Mouse (Mus musculus) right cerebral cortex, postnatal 4 days (tissue): ENCODE measurements around the gene Tmem79.
"Not testable (repeated sequence)": the region's sequence is repeated elsewhere in the genome, so short reads cannot be mapped to it uniquely, and the experiment has no call there.

ENCODE experiments used
- DNase-seq: peaks from one replicate; pipeline ENCODE4 v3.0.0-alpha.2; 2022

Tmem79 gene

GRCm38 (mm10) chr3:88336058-88337013, at the start of gene Tmem79, which contains the start of gene Smg5:
Gene Tmem79 (minus strand): TSS chr3:88336148.
Gene Smg5 (plus strand): TSS chr3:88336260.
- DNase-seq, result peak; percentile 92

DNA sequence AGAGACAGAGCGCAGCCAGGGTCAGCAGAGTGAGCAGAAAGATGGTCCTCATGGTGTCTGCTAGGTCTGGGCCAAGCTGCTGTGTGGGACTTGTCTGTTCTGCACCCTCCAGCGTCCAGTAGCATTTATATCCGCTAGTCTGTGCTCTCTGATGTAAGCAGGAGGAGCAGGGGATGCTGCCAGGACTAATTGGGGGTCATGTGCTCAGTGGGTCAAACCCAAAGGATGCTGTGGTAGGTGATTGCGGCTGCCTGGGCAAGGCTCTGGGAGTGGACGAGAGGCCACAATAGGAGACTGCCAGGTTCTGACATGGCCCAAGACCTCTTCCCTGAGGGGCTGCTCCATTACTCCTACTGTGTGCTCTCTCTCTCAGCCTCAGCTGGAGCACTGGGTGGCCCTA, 48.4 kb upstream of the Tmem79 start, which contains the start of gene Bglap:
Bglap (minus strand) TSS at position 101 of the 400 bp plus-strand sequence.
- no peak for DNase-seq

GRCm38 (mm10) chr3:88382383-88382782, 46.4 kb upstream of the Tmem79 start:
- not testable (repeated sequence) for DNase-seq

DNA sequence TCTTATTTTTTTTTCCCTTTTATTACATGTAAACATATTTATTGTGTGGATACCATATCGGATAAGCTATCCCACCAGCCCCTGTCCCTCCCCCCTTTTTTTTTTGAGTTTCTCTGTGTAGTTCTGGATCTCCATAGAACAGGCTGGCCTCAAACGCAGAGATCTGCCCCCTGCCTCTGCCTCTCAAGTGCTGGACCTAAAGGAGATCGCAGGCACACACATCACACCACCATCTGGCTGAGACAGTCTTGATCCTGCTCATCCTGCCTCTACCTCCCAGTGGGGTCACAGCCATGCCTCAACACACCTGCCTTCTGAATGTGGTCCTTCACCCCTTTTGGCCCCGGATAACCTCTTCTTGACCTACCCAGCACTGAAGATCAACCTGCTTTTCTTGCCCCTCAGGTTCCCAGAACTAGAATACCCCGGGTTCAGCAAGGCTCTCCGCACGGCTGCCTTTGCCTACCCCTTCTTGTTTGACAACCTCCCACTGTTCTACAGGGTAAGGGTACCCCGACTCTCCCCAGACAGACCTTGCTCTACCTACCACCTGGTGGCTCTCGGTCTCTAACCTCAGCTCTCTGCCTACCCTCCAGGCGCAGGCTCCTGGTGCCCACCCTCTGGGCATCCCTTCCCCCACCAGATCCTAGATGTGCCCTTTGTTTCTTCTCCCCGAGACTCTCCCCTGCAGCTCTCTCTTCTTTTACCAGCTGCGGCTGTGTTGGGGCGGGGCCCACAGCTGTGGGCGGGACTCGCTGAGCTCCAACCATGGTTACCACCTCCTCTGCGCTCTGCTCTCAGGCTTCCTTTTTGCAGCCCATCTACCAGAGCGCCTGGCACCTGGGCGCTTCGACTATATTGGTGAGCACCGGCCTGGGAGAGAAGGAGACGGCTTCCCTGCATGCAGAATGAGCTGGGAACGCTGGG, 45.7 kb upstream of the Tmem79 start:
- not testable (repeated sequence) for DNase-seq

GRCm38 (mm10) chr3:88378599-88378998, 42.7 kb upstream of the Tmem79 start, which contains the start of gene Bglap2:
Gene Bglap2 (minus strand): TSS chr3:88378699.
- DNase-seq, result not testable (repeated sequence)

DNA sequence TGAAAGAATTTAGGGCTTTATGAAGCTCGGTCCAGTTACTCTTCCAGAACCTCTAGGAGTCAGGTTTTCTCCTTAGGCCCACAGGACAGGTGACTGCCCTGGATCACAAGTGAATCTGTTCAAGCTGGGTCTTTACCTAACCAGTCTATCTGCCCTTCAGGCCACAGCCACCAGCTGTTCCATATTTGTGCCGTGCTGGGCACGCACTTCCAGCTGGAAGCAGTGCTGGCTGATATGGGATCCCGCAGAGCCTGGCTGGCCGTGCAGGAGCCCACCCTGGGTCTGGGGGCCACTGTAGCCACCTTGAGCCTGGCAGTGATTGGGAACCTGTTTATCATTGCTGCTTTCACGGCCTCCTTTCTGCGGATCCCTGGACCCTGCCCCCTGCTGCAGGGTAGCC, 40.7 kb upstream of the Tmem79 start:
- not testable (repeated sequence) for DNase-seq

GRCm38 (mm10) chr3:88375750-88376626, 40.0 kb upstream of the Tmem79 start:
- not testable (repeated sequence) for DNase-seq

DNA sequence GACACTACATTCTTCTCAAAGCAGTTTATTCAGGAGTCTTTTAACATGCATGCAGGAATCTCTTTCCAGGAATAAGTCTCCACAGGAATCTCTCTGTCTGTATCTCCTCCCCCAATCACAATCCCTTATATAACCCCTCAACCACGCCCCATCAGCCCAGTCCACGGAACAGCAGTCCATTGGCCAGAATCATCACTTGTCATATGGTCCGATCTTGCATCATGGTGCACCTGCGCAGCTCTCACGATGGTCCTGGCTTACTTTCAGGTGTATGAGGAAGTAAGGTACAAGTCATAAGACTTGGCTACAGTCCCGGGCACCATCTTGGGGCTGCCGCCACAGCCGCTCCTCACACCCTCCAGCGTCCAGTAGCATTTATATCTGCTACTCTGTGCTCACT, 36.7 kb upstream of the Tmem79 start, which contains the start of gene Bglap3:
Bglap3 (minus strand) TSS at position 101 of the 400 bp plus-strand sequence.
- DNase-seq, result not testable (repeated sequence)

GRCm38 (mm10) chr3:88368511-88368910, 32.6 kb upstream of the Tmem79 start:
- DNase-seq, result not testable (repeated sequence)

GRCm38 (mm10) chr3:88367517-88367916, 31.6 kb upstream of the Tmem79 start:
- not testable (repeated sequence) for DNase-seq

DNA sequence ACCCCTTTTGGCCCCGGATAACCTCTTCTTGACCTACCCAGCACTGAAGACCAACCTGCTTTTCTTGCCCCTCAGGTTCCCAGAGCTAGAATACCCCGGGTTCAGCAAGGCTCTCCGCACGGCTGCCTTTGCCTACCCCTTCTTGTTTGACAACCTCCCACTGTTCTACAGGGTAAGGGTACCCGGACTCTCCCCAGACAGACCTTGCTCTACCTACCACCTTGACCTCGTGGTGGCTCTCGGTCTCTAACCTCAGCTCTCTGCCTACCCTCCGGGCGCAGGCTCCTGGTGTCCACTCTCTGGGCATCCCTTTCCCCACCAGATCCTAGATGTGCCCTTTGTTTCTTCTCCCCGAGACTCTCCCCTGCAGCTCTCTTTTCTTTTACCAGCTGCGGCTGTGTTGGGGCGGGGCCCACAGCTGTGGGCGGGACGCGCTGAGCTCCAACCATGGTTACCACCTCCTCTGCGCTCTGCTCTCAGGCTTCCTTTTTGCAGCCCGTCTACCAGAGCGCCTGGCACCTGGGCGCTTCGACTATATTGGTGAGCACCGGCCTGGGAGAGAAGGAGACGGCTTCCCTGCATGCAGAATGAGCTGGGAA, 31.0 kb upstream of the Tmem79 start:
- DNase-seq, result peak; percentile 37

- no peak for DNase-seq
Measured at GRCm38 (mm10) chr3:88365705-88366361, 29.9 kb upstream of the Tmem79 start.

DNA sequence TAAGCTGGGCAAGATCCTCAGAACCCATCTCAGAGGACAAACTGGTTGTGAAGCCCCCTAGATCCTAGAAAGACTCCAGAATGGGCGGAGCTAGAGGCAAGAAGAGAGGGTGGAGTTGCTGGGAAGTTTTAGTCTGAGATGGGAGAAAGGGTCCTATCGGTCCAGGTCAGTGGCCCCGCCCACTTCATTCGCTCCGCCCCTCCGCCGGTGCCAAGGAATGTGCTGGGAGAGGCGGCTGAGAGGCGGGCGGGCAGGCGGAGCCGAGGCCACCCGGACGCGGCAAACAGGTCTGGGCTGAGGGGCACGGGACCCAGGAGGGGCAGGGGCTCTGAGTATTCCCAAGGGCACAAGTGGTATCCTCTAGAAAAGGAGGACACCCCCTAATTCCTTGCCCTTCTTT, 28.4 kb upstream of the Tmem79 start, which contains the start of gene Paqr6:
Paqr6 (plus strand) TSS at position 248 of the 400 bp plus-strand sequence.
- DNase-seq, result peak; percentile 56

- DNase-seq, result no peak
Measured at GRCm38 (mm10) chr3:88363700-88364099, 27.8 kb upstream of the Tmem79 start.

DNA sequence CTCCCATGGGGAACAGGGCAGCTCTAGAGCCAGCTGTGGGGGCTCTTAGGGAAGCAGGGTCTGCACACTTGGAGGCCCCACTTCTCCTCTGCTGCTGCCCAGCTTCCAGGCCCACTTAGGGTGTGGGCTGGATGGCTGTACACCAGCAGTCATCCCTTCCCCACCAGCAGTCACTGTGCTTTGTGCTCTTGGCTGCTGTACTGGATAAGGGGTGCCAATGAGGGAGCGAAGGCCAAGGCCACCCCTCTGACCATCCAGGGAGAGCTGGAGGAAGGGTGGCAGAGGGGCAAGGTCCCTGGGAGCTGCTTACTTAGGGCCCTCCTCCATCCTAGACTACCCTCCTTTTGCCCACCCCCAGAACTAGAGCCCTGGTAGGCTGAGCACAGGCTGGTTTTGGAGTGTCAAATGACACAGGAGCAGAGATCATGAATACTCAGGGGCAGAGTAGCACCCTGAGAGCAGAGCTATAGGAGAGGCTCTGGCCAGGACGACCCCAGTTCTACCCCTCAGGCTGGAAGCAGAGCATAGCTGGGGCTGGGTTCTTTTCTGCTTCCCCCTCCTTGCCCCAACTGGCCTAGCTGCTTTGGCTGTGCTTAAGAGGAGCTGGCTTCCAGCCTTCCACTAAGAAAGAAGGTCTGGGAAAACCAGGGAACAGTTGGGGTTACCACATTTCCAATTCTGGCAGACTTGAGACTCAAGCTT, 25.8 kb upstream of the Tmem79 start:
- DNase-seq, result no peak

GRCm38 (mm10) chr3:88361096-88361495, 25.1 kb upstream of the Tmem79 start:
- no peak for DNase-seq

GRCm38 (mm10) chr3:88359989-88360388, 24.0 kb upstream of the Tmem79 start:
- no peak for DNase-seq

DNA sequence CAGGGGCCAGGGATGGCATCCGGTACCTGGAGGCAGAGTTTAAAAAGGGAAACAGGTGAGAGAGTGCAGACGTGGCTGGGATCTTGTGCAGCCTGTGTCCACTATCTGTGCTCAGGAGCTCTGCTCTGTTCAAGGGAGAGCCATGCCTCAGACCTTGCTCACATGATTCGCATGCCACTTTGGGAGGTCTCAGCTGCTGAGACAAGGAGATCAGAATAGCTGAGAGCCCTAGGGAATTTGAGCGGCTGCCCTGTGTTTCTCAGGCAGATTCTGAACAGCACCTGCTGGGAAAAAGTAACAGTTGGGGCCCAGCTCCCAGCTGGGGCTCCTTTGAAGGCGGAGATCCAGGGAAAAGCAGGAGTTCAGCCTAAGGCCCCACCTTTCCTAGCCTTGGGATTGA, 23.6 kb upstream of the Tmem79 start:
- no peak for DNase-seq

DNA sequence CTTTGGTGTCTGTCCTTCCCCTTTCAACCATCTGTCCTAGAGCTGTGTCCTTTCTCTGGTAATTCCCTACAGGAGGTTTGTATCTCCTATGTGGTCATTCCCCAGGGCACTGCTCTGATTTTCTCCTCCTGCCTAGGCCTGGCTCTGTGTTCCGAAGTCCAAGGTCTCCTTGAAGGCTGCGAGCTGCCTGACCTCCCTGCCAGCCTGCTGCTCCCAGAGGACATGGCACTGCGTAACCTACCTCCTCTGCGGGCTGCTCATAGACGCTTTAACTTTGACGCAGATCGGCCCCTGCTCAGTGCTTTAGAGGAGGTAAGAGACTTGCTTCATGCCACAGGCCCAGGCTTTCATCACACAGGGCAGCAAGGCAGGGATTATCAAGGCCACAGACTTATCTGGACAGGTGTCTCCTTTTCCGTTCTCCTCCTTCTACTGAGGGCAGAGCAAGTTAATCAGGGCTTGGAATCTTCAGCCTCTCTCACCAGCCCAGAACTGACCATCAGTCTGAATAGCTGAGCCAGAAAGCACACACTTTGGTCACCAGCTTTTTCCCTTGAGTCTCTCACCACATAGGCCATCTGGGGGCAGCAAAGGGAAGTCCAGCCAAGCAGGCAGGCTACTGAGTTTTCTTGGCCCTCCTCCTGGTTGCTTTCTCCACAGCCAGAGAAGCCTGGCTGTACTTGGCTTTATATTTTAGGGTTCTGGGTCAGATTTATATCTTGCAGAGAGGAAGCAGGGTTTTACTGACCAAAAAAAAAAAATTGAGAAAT, 18.6 kb upstream of the Tmem79 start:
- DNase-seq, result no peak
